Mouse (Mus musculus) CD4-positive naive resting alpha-beta T cell, adult 57 days (primary cell): ENCODE results near the gene Sipa1l1. TPM values are rescaled to one million over a fixed set of nuclear protein-coding genes. Genes with fewer than 3 reads are reported as not detected.

Experiments
- total RNA-seq: library from RNA; stranded (reverse); gene quantifications from one replicate; pipeline ENCODE4 v1.2.4, GENCODE M21; 2023

The Sipa1l1 gene
- 125 TPM for total RNA-seq

DNA sequence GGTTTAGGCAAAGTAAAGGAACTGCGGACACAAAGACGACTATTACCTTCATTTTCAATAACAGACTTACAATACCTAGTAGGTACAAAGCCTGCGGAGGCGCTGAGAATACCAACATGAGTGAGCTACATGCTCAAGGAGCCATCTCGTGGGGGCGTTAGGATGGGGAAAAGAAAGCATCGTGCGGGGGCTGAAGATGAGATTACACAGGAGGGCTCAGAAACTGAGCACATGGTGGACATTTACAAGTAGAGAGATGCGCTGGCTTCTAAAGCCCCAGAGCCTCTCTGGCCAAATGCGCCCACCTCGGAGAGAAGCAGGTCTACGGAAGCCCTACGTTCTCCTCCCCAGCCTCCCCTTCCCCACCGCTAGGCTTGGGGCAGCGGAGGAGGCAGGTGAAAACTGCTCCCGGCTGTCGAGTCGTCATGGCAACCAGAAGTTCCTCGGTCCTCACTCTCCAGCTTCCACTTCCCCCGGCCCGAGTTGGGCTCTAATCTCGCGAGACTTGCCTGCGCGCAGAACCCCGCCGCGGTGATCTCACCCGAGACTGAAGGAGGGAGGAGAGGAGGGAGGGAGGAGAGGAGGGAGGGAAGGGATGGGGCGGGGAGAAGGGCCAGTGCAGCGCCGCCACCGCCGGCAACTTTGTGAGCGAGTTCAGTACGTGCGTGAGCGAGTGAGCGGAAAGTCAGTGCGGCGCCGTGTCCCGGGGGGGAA lies at the start of gene Sipa1l1:
Gene Sipa1l1 (plus strand): TSS at position 501 of the 714 bp plus-strand sequence.

